Mouse (Mus musculus) urinary bladder, adult 18-20 months (tissue): ENCODE measurements around the gene Reg4.

Source experiments
- DNase-seq, 2 experiments: peaks; one replicate each; pipeline ENCODE4 v3.0.0; 2022; ENCODE audit warnings: low spot score in 2 of 2, mixed read lengths in 2 of 2

Reg4 gene

DNA sequence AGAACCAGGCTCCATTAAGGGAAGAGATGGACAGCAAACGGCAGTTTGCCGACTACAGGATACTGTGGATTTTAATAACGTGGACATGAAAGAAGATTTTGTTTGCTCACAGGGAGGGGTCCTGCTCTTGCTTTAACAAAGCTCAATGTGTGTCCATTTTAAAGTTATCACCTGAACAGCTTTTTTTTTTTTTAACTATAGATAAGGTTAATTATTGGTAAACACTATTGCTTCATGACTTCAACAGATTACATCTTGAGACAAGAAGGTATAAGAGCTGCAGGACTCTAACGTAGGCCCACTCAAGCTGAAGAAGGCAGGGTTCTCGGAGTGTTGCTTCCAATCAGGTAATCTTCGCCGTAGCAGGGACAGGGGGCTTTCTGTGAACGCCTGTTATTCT is at the start of gene Reg4:
Reg4 (plus strand) TSS at position 301 of the 400 bp plus-strand sequence.
- DNase-seq, result no peak

DNA sequence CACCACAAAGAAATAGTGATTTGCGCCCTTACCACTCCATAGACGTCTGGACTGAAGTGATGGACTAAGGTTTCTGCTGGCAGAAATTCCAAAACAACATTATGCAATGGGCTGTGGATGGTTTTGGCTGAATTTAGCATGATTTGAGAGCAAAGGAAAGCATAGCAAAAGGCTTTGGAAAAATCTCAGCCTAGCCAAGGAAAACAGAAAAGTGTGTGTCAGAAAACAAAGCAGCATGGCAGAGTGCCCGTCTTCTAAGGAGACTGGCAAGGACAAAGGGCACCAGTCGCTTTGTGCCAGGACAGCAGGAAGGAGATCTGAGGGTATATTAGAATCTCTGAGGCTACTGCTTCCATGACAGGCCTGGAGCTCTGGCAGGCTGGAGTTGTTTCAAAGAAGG is 43.6 kb upstream of the Reg4 start:
- no peak for DNase-seq

DNA sequence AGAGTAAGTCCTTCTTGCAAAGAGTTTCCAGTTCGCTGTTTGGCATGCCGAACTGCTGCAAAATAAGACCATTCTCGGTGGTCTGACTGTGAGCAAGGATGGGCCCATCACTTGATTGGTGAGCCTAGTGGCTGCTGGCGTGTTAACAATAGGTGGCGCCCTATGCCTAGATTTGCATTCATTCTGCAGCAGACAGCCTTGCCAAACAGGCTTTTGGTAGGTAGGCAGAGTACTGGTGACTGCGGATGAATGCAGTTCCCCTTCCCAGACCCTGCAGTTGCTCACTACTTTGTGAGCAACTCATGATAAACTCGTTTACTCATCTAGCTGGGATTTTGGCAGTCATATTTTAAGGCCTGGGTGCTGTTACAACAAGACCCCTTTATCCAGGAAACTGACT is 41.2 kb upstream of the Reg4 start:
- peak; percentile 43 to 44 for DNase-seq

DNA sequence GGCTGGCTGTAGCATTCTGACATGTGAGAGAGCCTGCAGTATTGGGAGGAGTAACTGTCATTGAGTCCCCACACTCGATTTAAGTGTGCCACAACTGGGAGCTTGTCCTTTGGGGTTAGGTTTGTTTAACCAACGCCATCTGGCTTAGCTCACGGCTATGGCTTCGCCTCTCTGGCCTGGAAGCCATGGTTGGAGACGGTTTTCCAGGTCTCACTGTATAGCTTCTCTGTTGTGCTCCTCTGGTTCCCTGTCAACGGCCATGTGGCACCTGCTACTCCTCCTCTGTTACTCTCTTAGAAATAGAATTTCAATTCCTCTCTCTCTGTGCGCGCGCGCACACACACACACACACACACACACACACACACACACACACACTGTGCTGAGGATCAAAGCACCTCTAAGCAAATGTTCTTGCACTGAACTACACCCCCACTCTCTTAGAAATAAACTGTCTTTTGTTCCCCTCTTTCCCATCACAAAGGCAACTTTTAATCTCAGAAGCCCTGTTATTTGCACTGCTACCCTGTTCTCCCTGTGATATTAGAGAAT is 36.7 kb upstream of the Reg4 start:
- DNase-seq, result no peak

DNA sequence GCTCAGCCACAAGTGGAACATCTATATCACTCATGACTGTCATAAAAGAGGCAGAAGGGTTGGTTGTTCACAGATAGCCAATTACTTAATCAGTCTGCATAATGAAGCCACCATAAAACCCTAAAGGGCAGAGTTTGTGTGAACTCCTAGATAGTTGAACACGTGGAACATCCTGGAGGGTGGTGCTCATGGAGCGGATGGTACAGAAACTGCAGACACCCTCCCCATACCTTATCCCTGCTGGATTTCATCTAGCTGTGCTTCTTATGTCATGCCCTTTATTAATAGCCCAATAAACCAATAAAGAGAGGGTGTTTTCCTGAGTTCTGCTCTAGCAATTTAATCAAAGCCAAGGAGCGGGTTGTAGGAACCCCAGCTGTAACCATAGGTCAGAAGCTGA is 34.2 kb upstream of the Reg4 start:
- no peak for DNase-seq

DNA sequence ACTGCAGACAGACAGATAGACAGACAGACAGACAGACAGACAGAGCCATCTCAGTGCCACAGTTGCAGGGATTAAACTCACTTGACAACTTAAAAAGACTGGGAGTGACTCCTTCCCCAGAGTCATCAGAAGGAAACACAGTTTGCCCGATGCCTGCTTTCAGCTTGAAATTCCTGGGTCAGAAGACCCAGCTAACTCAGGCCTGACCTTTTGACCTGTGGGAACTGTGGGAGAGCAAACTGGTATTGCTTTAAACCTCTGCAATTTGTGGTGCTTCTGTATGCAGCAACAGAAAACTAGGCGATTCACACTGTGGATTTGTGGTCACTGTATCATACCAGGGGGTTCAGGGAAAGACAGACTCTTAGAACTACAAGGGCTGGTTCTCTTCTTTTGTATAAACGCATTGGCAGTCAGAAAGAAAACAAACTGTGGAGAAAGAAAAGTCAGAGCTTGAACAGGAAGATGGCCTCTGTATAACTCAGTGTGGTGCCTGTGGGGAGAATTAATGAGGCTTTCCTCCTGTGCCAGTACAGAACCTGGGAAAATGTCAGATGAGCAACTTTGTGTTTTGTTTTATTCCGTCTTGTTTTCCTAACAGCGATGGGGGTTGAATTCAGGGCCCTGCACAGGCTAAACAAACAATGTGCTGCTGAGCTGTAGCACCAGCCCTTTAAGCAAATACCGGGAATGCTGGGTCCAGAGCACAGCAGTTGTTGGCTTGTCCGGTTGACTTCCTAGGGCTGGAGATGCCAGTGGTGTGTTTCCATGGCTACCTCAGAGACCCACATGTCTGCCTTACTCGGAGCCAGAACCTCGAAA is 24.0 kb upstream of the Reg4 start:
- DNase-seq, result no peak

DNA sequence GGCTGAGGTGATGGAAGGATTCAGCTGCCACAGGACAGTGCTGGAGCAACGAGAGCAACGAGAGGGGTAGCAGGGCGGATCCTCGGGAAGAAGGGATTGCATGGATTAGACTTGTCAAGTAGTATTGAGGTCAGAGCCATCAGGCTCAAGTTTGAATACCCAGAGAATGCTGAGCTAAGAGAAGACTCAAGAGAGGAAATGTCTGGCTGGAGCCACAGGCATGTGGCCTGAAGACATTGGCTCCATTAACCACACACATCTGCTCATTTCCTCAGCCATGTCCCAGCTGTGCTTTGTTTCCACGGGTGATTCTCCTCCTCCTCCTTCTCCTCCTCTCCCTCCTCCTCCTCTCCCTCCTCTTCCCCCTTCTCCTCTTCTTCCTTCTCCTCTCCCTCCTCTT is 22.2 kb upstream of the Reg4 start:
- no peak for DNase-seq

DNA sequence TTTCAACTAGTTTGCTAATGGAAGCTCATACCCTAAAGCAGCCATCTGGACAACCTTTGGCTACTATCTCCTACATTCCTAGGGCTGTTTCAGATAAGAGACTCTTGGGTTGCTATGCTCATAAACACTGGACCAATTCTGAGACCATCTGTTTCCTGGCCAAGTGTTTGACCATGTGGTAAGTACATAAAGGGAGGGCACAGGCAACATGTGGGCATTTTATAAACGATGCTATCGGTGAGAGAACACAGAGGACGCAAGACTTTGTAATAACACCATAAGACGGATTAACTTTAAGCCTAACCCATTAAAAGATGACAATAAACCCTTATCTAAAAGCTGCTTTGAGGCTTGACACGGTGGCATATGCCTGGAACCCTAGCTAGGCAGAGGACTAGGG is 18.7 kb upstream of the Reg4 start:
- DNase-seq, result no peak

DNA sequence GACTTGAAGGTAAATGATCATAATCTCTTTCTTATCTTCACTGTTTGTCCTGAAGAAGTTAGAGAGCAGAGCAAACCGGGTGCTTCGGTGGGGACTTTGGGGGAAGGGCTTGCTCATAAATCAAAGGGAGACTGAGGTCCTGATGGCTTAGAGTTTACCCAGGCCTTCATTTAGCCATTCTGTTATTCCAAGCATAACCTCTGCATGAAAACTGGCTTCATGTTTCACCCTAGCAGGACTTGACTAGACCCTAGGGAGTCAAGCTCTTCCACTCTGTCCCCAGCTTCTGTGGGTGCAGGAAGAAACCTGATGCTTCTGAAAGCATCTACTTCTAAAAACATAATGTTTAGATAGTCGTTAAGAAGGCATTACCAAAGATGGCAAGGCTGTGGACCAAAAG is 15.0 kb upstream of the Reg4 start:
- no peak for DNase-seq

DNA sequence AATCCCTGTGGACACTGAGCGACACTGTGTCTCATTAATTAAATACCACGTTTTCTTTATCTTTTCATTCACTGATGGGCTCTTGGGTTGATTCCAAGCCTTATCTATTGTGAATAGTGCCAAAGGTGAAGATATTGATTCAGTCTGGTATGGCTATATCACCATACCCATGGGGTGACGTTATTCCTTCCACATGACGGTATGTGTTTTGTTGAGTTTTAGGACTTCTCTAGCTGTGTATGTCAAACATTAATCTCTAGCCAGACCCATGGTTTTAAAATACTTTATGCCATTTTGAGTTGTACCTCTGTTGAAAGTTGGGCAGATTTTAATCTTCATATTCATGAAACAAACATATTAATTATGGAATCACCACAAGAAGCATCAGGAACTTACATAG is 12.8 kb upstream of the Reg4 start:
- no peak for DNase-seq

DNA sequence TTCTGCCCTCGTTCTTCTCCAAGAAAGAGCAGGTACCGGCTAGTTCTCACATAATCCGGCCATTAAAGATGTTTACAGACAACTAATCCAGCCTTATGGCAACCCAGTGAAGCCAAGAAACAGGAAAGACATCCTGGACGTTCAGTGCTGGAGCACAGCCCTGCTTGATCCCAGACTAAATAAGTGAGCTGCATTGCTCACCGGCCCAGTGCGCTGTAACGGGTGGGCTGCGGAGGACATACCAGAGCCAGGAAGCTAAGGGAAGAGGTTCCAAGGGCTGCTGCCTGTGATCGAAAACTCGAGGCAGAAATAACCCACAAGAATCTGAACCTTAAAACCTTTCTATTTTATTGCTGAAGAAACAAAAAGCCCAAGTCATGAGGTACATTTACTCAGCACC is 11.1 kb upstream of the Reg4 start:
- DNase-seq, result no peak

DNA sequence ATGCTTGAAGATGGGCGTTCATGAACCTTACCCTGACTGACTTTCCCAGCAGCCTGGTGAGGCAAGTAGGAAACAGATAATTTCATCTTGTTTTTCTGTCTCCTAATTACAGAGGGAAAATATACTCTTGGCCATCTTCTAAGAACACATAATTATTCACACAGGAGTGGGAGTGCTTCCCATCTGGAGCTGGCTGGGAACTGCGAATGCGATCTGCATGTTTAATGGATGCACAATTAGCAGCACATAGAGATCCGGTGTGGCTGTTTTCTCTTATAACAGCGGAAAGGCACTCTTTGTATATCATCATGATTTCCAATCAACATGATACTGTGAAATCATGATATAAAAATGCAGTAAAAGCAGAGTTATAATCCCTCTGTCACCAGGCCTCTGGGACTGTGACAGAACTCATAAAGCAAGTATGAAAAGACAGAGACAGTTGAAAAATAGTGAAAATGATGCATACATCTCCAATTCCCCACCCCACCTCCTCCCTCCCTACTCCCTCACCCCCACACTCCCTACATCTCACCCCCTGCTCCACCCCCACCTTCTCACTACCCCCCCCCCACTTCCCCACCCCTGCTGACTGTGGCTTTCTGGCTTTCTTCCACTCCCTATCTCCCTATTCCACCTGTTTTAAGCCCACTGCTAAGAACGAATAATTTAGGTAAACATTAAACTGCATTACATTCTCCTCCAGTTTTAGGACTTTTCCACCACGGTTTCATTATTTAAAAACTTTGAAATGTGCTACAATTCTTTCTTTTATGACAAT is 10.5 kb upstream of the Reg4 start:
- no peak for DNase-seq

DNA sequence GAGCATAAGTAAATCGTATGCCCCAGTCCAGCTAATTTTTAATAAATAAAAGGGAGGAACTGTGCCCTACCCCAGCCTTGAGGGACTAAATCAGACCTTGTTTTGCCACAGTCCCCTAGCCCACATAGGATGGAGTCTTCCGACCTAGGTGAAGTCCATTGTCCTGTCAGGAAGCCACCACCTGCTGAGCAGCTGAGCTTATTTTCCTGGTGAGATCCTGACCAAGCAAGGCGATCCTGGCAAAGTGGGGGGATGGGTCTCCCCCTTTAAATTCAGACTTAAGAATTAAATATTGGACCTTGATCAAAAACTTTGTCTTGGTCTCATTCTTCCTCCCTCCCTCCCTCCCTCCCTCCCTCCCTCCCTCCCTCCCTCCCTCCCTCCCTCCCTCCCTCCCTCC is 5.7 kb upstream of the Reg4 start:
- DNase-seq, result no peak

DNA sequence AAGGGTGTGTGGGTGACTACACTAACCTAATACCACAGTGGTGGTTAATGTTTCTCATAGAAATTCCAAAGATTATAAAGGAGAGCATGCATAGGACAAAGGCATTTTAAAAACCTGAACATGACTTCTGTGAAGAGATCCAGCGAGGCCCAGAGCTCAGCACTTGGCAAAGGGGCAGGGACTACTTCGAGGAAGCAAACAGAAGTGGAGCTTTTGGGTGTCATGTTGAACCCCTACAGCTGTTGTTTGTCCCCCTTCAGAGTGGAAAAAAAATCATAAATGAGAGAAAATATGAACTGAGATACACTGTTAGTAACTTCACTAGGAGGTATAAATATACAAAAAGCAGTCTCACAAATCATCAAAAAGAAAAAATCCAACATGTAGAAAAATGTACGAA is 1.3 kb downstream of the Reg4 start:
- no peak for DNase-seq

DNA sequence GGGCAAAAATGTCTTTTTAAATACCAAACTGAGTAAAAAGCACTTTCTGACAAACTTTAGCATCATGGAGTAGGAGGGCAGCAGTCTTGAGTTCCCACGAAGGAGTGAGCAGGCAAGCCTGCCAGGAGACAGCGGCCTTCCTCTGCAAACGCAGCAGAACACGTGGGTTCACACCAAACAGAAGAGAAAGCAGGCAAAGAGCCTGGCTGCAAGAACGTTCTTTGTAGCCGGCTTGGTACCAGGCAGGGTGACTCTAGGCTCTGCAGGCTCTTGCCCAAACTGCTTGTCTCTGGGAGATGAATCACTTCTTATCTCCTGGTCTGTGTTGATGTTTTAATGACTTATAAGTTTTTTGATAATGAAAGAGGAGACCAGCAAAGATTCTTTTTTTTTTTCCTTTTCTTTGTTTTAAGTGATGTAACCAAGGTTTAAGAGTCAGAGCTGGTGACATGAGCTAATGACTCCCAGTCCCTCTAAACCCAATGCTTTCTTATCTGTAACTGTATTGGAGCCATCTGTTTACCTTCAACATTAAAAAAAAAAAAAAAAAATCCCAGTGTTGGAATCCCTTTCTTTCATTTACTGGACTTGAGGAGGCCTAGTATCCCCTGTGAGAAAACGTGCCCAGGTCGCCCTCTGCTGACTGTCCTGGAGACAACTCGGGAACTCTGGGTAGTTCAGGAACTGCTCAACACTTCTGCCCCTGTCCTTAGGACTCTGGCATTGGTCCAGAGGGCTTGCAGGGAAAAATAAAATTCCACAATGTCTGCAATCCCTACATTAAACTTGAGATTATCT is 2.0 kb downstream of the Reg4 start:
- peak; percentile 48 to 56 for DNase-seq

DNA sequence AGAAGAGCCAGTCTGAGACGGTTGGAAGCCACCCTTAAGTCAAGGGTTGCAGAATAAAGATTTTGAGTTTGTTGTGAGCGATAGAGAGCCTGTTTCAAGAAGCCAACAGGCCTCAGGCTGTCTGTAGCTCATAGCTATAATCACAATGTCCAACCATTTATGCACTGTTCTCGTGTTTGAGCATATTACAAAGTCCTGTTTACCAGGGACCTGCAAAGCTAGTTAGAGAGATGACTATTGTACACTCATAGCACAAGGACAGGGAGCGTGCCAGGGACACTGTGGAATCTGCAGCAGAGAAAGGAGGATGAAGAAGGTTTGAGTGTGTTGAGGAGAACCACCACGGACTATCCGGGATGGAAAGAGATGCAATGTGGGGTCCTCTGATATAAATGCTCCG is 3.0 kb downstream of the Reg4 start:
- DNase-seq, result no peak

DNA sequence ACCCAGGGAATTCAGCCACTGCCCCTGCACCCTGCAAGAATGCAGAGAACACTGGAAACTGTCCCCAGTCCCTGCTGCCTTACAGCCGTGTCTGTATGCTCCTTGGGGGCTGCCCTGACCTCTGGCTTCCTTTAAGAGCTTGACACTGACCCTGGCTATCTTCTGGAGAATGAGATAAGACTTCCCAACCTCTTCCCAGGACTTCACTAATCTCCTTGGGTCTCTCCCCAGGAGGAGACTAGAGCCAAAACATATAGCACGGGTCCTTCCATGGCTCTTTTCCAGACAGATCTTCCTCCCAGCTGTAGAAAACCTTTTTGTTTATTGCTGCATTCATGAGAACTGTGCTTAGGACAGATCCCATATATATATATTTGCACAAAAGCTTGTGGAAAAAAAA is 3.8 kb downstream of the Reg4 start:
- no peak for DNase-seq

DNA sequence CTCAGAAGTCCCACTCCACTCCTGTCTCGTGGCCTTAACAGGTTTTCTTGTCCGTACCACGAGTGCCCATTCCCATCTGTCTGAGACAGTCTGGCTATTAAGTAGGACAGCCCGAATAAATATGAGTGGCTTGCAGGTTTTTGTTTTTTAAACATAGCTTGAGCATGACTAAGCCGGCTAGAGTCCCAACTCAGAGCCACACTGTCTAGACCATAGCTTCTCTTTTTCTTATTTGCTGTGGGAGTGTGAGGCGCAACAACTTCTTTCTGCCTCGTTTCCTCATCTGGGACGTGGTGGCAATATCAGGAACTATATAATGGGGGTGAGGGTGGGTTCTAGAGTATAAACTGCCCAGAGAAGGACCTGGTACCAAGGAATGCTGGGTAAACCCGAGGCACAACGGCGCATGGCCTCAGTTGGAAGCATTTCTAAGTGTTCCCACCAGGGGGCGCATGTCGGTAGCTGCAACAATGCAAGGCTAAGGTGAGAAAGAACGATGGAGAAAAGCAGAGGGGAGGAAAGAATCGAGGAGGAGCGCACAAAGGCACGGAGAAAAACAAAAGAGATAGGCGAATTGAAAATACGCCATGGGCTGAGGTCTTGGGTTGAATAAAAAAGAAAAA is 5.1 kb downstream of the Reg4 start:
- peak; percentile 53 to 57 for DNase-seq

DNA sequence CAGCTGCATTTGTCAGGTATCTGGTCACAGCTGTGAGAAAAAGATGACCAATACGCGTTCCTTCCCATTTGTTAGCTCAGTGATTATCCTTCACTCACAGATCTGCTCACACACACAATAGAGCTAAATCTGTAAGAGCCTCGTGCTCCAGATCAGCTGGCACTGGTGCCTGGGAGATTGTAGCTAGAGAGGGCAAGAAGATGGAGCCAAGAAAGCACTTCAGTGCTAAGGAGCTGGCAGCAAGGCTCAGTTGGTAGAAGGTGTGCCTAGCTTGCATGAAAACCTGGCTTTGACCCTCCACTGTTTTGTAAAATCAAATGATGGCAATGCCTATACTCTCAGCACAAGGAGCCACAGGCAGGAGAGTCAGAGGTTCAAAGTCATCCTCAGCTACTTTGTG is 5.8 kb downstream of the Reg4 start:
- DNase-seq, result no peak

DNA sequence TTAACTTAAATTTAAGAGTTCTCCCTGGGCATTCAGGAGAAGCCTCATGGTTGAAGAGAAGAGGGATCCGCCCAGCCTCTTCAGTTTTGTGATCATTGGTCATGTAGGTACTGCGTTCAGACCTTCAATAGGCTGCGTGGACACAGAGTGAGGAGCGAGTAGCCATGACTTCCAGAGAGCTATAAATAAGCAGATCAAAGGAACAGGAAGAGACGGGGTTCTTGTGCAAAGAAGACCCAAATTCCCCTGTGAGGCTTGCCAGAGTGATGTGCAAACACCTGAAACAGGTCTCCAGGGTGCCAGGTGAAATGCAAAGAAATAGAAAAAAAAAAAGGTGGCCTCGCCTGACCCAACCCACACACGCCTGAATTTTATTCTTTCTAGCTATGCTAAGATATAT is 8.0 kb downstream of the Reg4 start:
- DNase-seq, result no peak

DNA sequence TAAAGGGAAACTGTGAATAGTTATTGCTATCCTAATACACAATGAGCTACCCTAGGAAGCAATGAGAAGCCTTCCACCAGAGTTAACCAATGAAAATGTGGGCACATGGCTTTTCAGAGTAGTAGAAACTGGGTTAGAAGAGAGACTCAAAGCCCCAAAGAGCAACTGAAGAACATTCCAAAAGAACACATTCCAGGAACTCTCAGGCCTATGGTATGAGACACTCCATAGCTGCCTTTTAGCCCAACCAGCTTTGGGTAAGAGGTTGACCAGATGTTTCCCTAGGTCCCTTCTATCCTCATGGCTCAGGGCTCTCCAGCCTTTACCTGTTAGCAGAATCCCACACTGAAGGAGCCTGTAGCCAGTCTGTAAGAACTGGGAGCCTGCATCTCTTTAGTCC is 11.5 kb downstream of the Reg4 start:
- no peak for DNase-seq

DNA sequence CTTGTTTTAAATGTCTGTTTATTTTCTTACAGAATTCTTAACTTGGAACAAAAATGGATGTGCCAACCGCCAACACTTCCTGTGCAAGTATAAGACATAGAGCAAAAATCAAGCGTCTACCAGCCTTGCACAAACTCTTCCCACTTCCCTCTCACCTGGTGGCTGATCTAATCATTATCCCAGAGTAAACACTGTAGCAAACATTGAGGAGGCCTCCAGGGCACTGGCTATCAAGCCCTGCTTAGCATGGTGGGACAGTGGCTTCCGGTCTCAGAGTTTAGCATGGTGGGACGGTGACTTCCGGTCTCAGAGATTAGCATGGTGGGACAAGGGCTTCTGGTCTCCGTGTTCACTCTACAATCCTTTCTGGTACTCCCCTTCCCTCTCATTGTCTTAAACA is 14.3 kb downstream of the Reg4 start:
- DNase-seq, result no peak
